Mouse (Mus musculus) liver, adult 2 months (tissue): Measurements from ENCODE around the gene Plppr1.

ENCODE experiments used
- CTCF ChIP-seq: fragments of 200-500 bp; IDR thresholded peaks from 2 replicates; pipeline ENCODE4 v1.5.1; 2011; ENCODE audit warnings: low read depth, low read length, control low read depth
- POLR2A ChIP-seq: fragments of 200-500 bp; IDR thresholded peaks from 2 replicates; pipeline ENCODE4 v1.6.1; 2011; ENCODE audit warnings: low read length, control low read depth; ENCODE audit not compliant: insufficient read depth; ENCODE audit errors: extremely low read depth

DNA sequence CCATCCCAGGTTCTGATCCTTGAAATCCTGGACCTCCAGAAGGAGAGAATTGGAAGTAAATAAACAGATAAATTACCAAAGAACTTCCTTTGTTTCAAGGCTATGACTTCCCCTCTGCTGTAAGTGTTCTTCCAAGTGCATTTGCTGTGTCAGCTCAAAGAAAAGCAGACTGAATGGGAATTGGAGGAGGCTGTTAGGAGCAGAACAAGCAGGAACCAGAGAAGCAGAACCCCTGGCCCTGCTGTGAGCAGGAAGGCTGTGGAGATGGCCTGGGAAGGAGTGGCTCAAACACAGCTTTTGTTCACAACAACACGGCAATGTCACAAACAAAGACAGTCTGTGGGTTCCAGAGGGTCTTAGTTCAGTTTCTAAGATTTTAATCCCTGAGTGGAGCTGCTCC lies 20.3 kb downstream of the Plppr1 start:
- TF ChIP-seq CTCF: no peak
- TF ChIP-seq POLR2A: no peak
